Mouse (Mus musculus) spleen, adult 2 months (tissue): Measurements from ENCODE around the gene Slc35f5.

Source experiments
- CTCF ChIP-seq: fragments of 200-500 bp; IDR thresholded peaks from 2 replicates; pipeline ENCODE4 v1.5.1; 2011; ENCODE audit warnings: mild to moderate bottlenecking, inconsistent platforms; ENCODE audit not compliant: insufficient read depth, insufficient read length, insufficient replicate concordance; ENCODE audit errors: extremely low read depth
- POLR2A ChIP-seq: fragments of 200-500 bp; IDR thresholded peaks from 2 replicates; pipeline ENCODE4 v1.6.1; 2011; ENCODE audit warnings: low read depth, low read length, inconsistent platforms

- TF ChIP-seq CTCF (peak; percentile 79; the same call in 1 of the 2 replicates), POLR2A (no peak)
Observed at GRCm38 (mm10) chr1:125607087-125607803, 46.9 kb downstream of the Slc35f5 start.
